Mouse (Mus musculus) testis, adult 2 months (tissue): Measurements from ENCODE around the gene BC051019. TPM values are rescaled to one million over a fixed set of nuclear protein-coding genes. Genes with fewer than 3 reads are reported as not detected.

Experiments
- H3K27ac ChIP-seq: fragments of 200-500 bp; 2 replicates; pipeline ENCODE4 v1.5.1; 2012; ENCODE audit warnings: low read depth, low read length; ENCODE audit not compliant: control insufficient read depth, insufficient read depth
- H3K27me3 ChIP-seq: fragments of 200-500 bp; 2 replicates; pipeline ENCODE4 v1.6.1; 2012; ENCODE audit warnings: mild to moderate bottlenecking, low read length, moderate library complexity; ENCODE audit not compliant: control insufficient read depth, insufficient read depth
- H3K36me3 ChIP-seq: fragments of 200-500 bp; 2 replicates; pipeline ENCODE4 v1.6.1; 2012; ENCODE audit warnings: mild to moderate bottlenecking, low read length; ENCODE audit not compliant: control insufficient read depth, insufficient read depth
- H3K4me1 ChIP-seq: fragments of 200-500 bp; 2 replicates; pipeline ENCODE4 v1.6.1; 2012; ENCODE audit warnings: low read length; ENCODE audit not compliant: control insufficient read depth, insufficient read depth
- H3K4me3 ChIP-seq: fragments of 200-500 bp; 2 replicates; pipeline ENCODE4 v1.5.1; 2012; ENCODE audit warnings: low read depth, mild to moderate bottlenecking, low read length, moderate library complexity, mixed read lengths; ENCODE audit not compliant: control insufficient read depth
- CTCF ChIP-seq: fragments of 200-500 bp; IDR thresholded peaks from 2 replicates; pipeline ENCODE4 v1.5.1; 2012; ENCODE audit warnings: low read depth, mild to moderate bottlenecking, inconsistent platforms, low read length, moderate library complexity; ENCODE audit not compliant: control insufficient read depth, insufficient read depth, insufficient replicate concordance
- POLR2A ChIP-seq: fragments of 200-500 bp; IDR thresholded peaks from 2 replicates; pipeline ENCODE4 v1.6.1; 2012; ENCODE audit warnings: low read depth, mild to moderate bottlenecking, inconsistent platforms, low read length, moderate library complexity; ENCODE audit not compliant: control insufficient read depth
- polyA plus RNA-seq: library from polyadenylated mRNA; depleted of rRNA; stranded (reverse); fragments of >200 nt; gene quantifications from 2 replicates; pipeline ENCODE4 v1.2.3, GENCODE M21; 2012; rRNA removed

The BC051019 gene
- polyA plus RNA-seq, 1 experiment: 0.57 TPM

GRCm38 (mm10) chr7:109674944-109675628 is 48.6 kb downstream of the BC051019 start:
- Histone ChIP-seq H3K4me3 (no peak overlapping the region), H3K4me1 (peaks cover 5% of the 10 kb centered on the region), H3K36me3 (no peaks in the 10 kb centered on the region), H3K27me3 (no peaks in the 10 kb centered on the region), H3K27ac (no peak overlapping the region)
- no peak for TF ChIP-seq POLR2A
- no peak for TF ChIP-seq CTCF

DNA sequence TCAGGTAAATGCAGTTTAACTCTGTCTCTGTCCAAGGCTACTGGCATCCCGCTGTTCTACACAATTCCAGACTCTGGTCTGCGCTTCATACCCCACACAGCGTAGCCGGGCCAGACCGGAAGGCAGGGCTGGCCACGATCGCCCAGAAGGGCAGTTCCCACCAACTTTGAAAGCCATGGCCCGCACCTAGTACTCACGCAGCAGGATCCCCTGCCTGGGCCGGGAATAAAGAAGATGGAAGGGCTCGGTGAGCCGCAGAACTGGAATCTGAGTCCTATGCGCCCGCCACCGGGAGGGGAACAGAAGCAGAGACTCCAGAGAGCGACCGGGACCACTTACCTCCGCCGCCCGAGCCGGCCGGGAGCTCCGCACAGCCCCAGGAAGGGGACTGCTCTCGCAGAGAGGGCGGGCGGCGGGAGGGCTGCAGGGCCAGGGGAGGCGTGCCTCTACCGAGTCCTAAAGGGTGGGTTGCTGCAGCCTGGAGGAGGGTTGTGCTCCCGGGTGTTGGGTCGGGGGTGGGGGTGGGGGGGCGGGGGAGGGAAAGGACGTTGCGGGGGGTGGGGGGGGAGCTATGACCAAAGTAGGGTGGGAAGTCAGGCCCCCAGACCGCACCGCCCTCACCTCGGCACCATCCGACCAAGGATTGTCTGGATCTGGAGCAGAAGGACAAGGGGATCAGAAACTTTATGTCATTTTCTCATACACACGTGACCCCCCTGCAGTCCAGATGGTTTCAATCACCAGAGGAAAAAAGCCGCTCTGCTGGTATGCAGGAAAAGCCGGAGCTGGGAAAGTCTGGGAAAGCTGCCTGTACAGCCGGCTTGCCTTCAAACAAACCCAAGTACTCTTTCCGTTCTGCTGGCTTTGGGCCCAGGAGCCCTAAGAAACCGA is 51.8 kb downstream of the BC051019 start:
- Histone ChIP-seq H3K27ac (peak overlapping the region; percentile 85), H3K36me3 (no peaks in the 10 kb centered on the region), H3K4me3 (peak overlapping the region; percentile 94), H3K27me3 (no peaks in the 10 kb centered on the region), H3K4me1 (peaks cover 5% of the 10 kb centered on the region)
- no peak for TF ChIP-seq CTCF
- TF ChIP-seq POLR2A: no peak; the same call in 1 of the 2 replicates

- Histone ChIP-seq H3K27ac (no peak overlapping the region), H3K4me1 (peaks cover 5% of the 10 kb centered on the region), H3K36me3 (no peaks in the 10 kb centered on the region), H3K27me3 (no peaks in the 10 kb centered on the region), H3K4me3 (no peak overlapping the region)
- TF ChIP-seq POLR2A (no peak), CTCF (no peak)
Measured at GRCm38 (mm10) chr7:109669426-109670170, 54.1 kb downstream of the BC051019 start.

DNA sequence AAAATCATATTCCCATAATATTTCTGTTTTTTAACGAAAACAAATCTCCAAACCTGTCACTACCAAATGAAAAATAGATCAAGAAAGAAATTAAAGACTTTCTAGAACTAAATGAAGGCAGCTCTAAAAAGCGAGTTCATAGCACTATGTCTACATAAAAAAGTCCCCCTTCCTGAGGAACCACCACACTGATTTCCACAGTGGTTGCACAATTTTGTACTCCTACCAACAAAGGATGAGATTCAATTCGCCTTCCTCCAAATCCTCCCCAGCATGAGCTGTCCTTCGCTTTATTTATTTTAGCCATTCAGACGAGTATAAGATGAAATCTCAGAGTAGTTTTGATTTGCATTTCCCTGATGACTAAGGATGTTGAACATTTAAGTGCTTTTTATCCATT is 57.0 kb downstream of the BC051019 start:
- H3K36me3 ChIP-seq: no peaks in the 10 kb centered on the region
- no peaks in the 10 kb centered on the region for H3K27me3 ChIP-seq
- H3K4me1 ChIP-seq: peaks cover 3% of the 10 kb centered on the region
- no peak overlapping the region for H3K27ac ChIP-seq
- no peak overlapping the region for H3K4me3 ChIP-seq
- TF ChIP-seq CTCF: no peak

DNA sequence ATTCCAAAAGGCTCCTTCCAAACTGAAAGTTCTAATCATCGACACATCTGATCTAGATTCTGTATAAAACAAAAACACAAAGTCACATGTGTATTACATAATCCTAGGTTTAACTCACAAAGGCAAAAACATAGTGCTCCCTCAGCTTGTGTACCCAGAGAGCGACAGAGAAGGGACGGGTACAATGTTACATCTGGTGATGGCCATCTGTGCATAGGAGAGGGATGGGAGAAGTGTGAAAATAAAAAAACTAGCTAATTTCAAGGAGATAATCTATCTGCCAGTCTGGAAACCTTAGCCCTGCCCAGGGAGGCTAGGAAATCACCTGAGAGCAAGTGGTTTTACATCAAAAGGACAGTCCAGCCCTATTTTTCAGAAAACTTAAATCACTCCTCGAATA is 61.0 kb downstream of the BC051019 start:
- H3K27me3 ChIP-seq: no peaks in the 10 kb centered on the region
- no peak overlapping the region for H3K4me3 ChIP-seq
- TF ChIP-seq POLR2A: no peak
- no peak for TF ChIP-seq CTCF
- H3K36me3 ChIP-seq: no peaks in the 10 kb centered on the region
- H3K27ac ChIP-seq: no peak overlapping the region
- no peaks in the 10 kb centered on the region for H3K4me1 ChIP-seq

Other genes with a start within 250 kb of the BC051019 start
- 20.6 and 25.6 TPM in 2 replicates for gene Trim66, start 215.7 kb downstream of the BC051019 start, polyA plus RNA-seq
- 185 and 223 TPM in 2 replicates for gene Rpl27a, start 204.7 kb downstream of the BC051019 start, polyA plus RNA-seq
- gene St5, start 20.2 kb downstream of the BC051019 start, polyA plus RNA-seq: 28.2 and 35.3 TPM in 2 replicates
- gene Akip1, start 20.2 kb downstream of the BC051019 start, polyA plus RNA-seq: 34.3 and 37.8 TPM in 2 replicates
- gene Ascl3, start 7.9 kb upstream of the BC051019 start, polyA plus RNA-seq: 0.95 and 1.0 TPM in 2 replicates
- gene Tmem9b, start 29.0 kb upstream of the BC051019 start, polyA plus RNA-seq: 29.3 and 31.5 TPM in 2 replicates
- gene Nrip3, start 58.2 kb upstream of the BC051019 start, polyA plus RNA-seq: 2.1 and 2.3 TPM in 2 replicates
- gene Scube2, start 141.8 kb upstream of the BC051019 start, polyA plus RNA-seq: 8.7 and 8.8 TPM in 2 replicates
- 41.1 and 41.3 TPM in 2 replicates for gene Dennd5a, start 236.6 kb upstream of the BC051019 start, polyA plus RNA-seq